16 mouse cellular contexts compared by ENCODE assay signal in the genomic region with DNA sequence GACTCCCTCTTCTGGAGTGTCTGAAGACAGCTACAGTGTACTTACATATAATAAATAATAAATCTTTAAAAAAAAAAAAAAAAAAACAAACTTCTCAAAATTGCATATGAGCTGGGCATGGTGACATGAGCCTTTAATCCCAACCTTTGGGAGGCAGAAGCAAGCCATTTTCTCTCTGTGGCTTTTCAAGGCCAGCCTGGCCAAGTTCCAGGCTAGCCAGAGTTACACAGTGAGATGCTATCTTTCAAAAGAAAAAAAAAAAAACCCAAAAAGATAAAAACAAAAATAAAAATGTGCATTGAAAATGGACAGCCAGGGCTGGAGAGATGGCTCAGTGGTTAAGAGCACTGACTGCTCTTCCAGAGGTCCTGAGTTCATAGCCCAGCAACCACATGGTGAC.
"Had no signal": no experiment of that assay in that cellular context is flagged by ENCODE, and none has a peak within 500 bp of the region (broad histone marks: within the 10 kb centered on the region; RNA-seq: fewer than 3 reads in every experiment).

No protein-coding gene starts in this region.

- DNase-seq: cerebellum, postnatal 25 days; cerebellum, postnatal 36 days; embryo, embryonic 11 days; forebrain, postnatal 0 days; gastrocnemius, adult 2 months; gastrocnemius, postnatal 10 days; gastrocnemius, postnatal 14 days; gastrocnemius, postnatal 25 days; gastrocnemius, postnatal 36 days; heart, adult 11 months; heart, adult 18-20 months; heart, adult 2 months had no signal

- ATAC-seq: forebrain, embryonic 13.5 days; forebrain, embryonic 14.5 days; forebrain, embryonic 15.5 days; forebrain, embryonic 16.5 days; forebrain, postnatal 0 days had no signal
